Mouse (Mus musculus) midbrain, embryonic 11.5 days (tissue): Measurements from ENCODE around the gene Cplx2. TPM values are rescaled to one million over a fixed set of nuclear protein-coding genes. Genes with fewer than 3 reads are reported as not detected.

ENCODE experiments used
- ATAC-seq: fragments of 200-750 bp; cut with Nextera tagmentation; 2 replicates; pipeline ENCODE4 v1.8.0; 2017; ENCODE audit warnings: moderate TSS enrichment, moderate library complexity; ENCODE audit not compliant: low FRiP score
- DNase-seq: peaks from one replicate; pipeline ENCODE4 v3.0.0; 2015; ENCODE audit warnings: low spot score; ENCODE audit errors: missing footprints
- H3K27ac ChIP-seq: fragments of 300-500 bp; sonication (generic); 2 replicates; pipeline ENCODE4 v1.5.1; 2014; ENCODE audit warnings: low read depth, low read length
- H3K27me3 ChIP-seq: fragments of 300-500 bp; sonication (generic); 2 replicates; pipeline ENCODE4 v1.6.1; 2014; ENCODE audit warnings: mild to moderate bottlenecking, low read length, moderate library complexity, mixed read lengths; ENCODE audit not compliant: control insufficient read depth, insufficient read depth
- H3K36me3 ChIP-seq: fragments of 300-500 bp; sonication (generic); 2 replicates; pipeline ENCODE4 v1.6.1; 2014; ENCODE audit warnings: mild to moderate bottlenecking, low read length, moderate library complexity, mixed read lengths; ENCODE audit not compliant: control insufficient read depth, insufficient read depth
- H3K4me1 ChIP-seq: fragments of 300-500 bp; sonication (generic); 2 replicates; pipeline ENCODE4 v1.6.1; 2014; ENCODE audit warnings: low read length; ENCODE audit not compliant: control insufficient read depth, insufficient read depth
- H3K4me2 ChIP-seq: fragments of 300-500 bp; sonication (generic); 2 replicates; pipeline ENCODE4 v1.6.1; 2014; ENCODE audit warnings: mild to moderate bottlenecking, moderate library complexity
- H3K4me3 ChIP-seq: fragments of 300-500 bp; sonication (generic); 2 replicates; pipeline ENCODE4 v1.5.1; 2014; ENCODE audit warnings: low read depth, low read length
- H3K9ac ChIP-seq: fragments of 300-500 bp; sonication (generic); 2 replicates; pipeline ENCODE4 v1.6.1; 2014; ENCODE audit warnings: low read length
- H3K9me3 ChIP-seq: fragments of 300-500 bp; sonication (generic); 2 replicates; pipeline ENCODE4 v1.6.1; 2016; ENCODE audit warnings: low read length; ENCODE audit not compliant: control insufficient read depth
- WGBS: fragments of 180-500 bp; shearing (Covaris S2); extraction: QIAGEN DNeasy Blood & Tissue Kit; methylation state at CpG from one replicate; pipeline ENCODE4 v1.1.7; 2014; 5-methylcytosine and 5-hydroxymethylcytosine counted together
- polyA plus RNA-seq: library from polyadenylated mRNA; unstranded; fragments of >200 nt; fragmentation: Nextera tagmentation; extraction: Ambion mirVana; gene quantifications from 2 replicates; pipeline ENCODE4 v1.2.1, GENCODE M21; 2014

Cplx2 gene
- polyA plus RNA-seq, 1 experiment from 2014 or later = 14.7 TPM

DNA sequence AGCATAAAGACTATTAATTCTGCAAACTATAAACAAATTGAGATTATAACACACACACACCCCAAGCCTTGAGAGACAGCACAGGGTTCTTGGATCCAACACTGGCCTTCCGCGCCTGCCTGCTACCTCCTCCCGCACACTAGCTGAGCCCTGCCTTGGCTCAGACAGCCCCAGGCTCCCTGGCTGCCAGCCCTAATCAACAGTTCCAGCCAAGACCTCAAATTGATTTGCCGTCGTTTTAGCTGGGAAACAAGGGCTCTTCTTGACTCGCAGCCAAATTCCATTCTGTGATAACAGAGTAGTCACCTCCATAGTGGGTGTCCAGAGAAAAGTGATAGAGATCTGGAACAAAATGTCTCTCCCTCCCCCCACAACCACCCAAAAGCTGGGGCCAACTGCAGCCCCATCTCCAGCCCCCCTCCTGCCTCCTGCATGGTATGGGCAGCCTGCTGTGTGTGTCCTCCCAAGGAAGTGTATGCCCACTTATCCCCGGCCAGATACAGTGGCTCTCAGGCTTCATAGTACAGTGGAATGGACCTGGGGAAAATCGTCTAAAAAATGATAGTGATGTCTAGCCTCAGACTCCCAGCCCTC lies 18.9 kb downstream of the Cplx2 start:
- no peak overlapping the region for H3K27ac ChIP-seq
- H3K4me2 ChIP-seq = no peak overlapping the region
- 77% methylated on average over 8 of the region's 8 CpGs for WGBS
- no peaks in the 10 kb centered on the region for H3K36me3 ChIP-seq
- H3K27me3 ChIP-seq = no peaks in the 10 kb centered on the region
- no peaks in the 10 kb centered on the region for H3K9me3 ChIP-seq
- no peak for ATAC-seq
- H3K4me3 ChIP-seq = no peak overlapping the region
- no peak overlapping the region for H3K9ac ChIP-seq
- DNase-seq = no peak
- no peaks in the 10 kb centered on the region for H3K4me1 ChIP-seq

DNA sequence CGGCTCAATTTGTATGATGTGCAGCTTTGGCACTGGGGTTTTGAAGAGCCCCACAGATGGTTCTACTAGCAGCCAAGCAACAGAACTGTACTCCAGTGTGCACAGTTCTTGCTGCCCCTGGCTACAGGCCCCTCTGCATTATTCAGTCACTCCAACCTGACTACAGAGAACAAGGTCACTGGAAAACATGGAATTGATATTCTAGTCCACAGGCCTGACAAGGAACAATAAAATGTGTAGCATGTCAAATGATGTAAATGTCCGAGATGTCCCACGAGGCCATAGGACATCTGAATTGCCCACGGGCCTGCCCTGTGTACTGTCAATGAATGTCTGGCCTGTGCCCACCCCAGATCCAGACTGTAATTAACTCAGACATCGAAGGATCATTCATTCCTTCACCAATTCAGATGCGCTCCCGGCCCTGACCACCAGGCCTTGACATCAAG lies 19.4 kb downstream of the Cplx2 start:
- no peak overlapping the region for H3K4me3 ChIP-seq
- H3K27me3 ChIP-seq = no peaks in the 10 kb centered on the region
- no peaks in the 10 kb centered on the region for H3K4me1 ChIP-seq
- no peaks in the 10 kb centered on the region for H3K36me3 ChIP-seq
- H3K9ac ChIP-seq = no peak overlapping the region
- DNase-seq = no peak
- no peaks in the 10 kb centered on the region for H3K9me3 ChIP-seq
- 94% methylated on average over 7 of the region's 7 CpGs for WGBS
- ATAC-seq = no peak
- H3K4me2 ChIP-seq = no peak overlapping the region
- no peak overlapping the region for H3K27ac ChIP-seq

DNA sequence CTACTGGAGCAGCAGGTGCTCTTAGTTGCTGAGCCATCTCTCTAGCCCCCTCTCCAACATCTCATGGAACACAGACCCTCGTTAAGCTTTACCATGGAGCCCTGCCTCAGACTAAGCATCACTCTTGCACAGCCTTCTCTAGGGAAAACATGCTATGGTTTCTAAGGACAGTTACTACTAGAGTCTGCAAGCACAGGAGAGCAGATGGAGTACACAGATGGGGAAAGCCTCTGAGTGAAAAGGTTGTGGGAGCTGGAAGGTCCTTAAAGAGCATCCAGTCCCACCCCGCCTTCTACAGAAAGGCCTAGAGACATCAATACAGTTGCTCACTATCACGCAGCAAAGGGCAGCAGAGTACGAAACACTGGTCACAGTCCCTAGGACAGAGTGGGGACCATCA lies 20.2 kb downstream of the Cplx2 start:
- Histone ChIP-seq H3K4me2 (no peak overlapping the region), H3K36me3 (no peaks in the 10 kb centered on the region), H3K9ac (no peak overlapping the region), H3K27me3 (no peaks in the 10 kb centered on the region), H3K27ac (no peak overlapping the region), H3K4me3 (no peak overlapping the region), H3K4me1 (no peaks in the 10 kb centered on the region), H3K9me3 (no peaks in the 10 kb centered on the region)
- 91% methylated on average over 4 of the region's 4 CpGs for WGBS
- no peak for ATAC-seq
- DNase-seq = no peak

DNA sequence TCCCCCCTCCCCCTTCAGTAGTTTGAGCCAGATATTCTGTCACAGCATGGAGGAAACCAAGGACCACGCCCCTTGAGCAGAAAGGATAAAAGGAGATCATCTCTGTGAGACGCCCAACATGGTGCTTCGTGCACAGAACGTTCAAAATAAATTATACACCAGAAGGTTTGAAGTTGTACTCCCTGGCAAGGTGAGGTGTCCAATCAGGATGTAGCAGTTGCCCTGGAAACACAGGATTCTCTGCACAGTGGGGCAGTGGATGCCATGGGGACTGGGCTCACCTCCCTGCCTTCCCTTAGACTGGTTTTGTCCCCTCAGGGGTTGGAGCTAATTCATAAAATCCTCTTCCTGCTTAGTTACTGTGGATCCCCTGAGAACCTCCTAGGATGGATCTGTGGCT lies 25.9 kb downstream of the Cplx2 start:
- ATAC-seq (no peak), DNase-seq (no peak)
- Histone ChIP-seq H3K36me3 (no peaks in the 10 kb centered on the region), H3K9ac (no peak overlapping the region), H3K27me3 (no peaks in the 10 kb centered on the region), H3K9me3 (no peaks in the 10 kb centered on the region), H3K4me2 (no peak overlapping the region), H3K4me3 (no peak overlapping the region), H3K27ac (no peak overlapping the region), H3K4me1 (no peaks in the 10 kb centered on the region)
- 65% methylated on average over 4 of the region's 4 CpGs for WGBS

DNA sequence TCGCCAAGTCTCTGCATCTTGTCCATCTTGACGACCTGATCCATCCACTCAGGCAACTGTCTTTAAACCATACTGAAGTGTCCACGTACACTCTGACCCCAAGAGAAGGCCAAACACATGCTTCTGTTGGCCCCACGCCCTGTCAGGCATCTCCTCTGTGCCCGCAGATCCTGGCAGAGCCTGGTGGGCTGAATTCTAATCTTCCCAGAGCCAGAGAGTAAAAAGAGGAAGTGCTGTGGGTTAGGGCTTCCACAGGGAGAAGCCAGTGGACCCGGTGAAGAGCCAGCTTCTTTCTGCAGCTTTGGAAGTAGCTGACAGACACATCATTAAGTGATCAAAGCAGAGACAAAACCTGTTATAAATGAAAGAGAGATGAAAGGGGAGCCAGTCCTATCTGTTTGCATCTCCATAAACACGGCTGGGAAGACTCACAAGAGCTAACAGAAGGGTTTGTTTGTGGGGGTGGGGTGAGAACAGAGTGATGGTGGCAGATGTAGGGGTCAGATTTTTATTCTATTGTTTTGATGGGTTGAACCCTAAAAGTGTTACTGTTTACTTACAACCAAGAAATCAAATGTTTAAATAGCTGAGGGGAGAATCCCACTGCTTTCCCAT lies 29.5 kb downstream of the Cplx2 start:
- Histone ChIP-seq H3K9me3 (no peaks in the 10 kb centered on the region), H3K4me1 (no peaks in the 10 kb centered on the region), H3K9ac (no peak overlapping the region), H3K4me2 (no peak overlapping the region), H3K27ac (no peak overlapping the region), H3K4me3 (no peak overlapping the region), H3K27me3 (no peaks in the 10 kb centered on the region), H3K36me3 (no peaks in the 10 kb centered on the region)
- 76% methylated on average over 7 of the region's 7 CpGs for WGBS
- no peak for ATAC-seq
- DNase-seq = no peak

DNA sequence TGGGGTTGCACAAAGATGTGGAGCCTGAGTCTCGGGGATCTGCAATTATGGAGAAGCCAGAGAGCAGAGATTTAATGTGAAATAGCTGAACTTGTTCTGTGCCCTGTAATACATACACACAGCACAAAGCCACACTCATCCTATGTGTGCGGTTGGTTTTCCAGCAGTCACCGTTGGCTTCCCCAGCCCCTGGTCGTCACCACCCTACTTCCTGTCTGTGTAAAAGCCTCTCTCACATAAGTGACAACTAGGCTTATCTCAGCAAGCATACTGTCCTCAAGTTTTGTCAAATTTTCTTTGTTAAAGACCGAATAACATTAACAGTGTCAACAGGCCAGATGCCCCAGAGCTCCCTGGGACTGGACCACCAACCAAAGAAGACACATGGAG lies 30.0 kb downstream of the Cplx2 start:
- DNase-seq (no peak), ATAC-seq (no peak)
- H3K4me3 ChIP-seq = no peak overlapping the region
- no peaks in the 10 kb centered on the region for H3K9me3 ChIP-seq
- no peak overlapping the region for H3K9ac ChIP-seq
- no peak overlapping the region for H3K4me2 ChIP-seq
- WGBS = 81% methylated on average over 5 of the region's 5 CpGs
- no peak overlapping the region for H3K27ac ChIP-seq
- no peaks in the 10 kb centered on the region for H3K4me1 ChIP-seq
- H3K36me3 ChIP-seq = no peaks in the 10 kb centered on the region
- no peaks in the 10 kb centered on the region for H3K27me3 ChIP-seq

DNA sequence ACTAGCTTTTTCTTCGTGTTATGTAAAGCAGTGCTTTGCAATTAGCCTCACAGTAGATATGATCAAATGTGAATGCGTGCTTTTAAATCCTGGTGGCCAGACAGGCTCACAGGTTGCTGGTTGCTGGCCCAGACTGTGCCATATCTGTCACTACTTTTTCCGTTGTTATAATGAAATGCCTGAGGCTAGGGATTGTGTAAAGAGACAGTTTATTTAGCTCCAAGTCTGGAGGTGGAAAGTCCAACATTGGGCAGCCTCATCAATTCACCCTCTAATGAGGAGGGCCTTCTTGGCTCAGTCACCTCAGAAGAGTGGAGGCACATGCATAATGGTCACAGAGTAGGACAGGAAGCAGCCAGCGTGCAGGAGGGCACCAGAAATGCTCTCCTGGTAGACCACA lies 31.2 kb downstream of the Cplx2 start:
- Histone ChIP-seq H3K9ac (no peak overlapping the region), H3K4me1 (no peaks in the 10 kb centered on the region), H3K9me3 (no peaks in the 10 kb centered on the region), H3K4me2 (no peak overlapping the region), H3K36me3 (no peaks in the 10 kb centered on the region), H3K27me3 (no peaks in the 10 kb centered on the region), H3K27ac (no peak overlapping the region), H3K4me3 (no peak overlapping the region)
- no peak for DNase-seq
- no peak for ATAC-seq
- WGBS = 79% methylated on average over 4 of the region's 4 CpGs

DNA sequence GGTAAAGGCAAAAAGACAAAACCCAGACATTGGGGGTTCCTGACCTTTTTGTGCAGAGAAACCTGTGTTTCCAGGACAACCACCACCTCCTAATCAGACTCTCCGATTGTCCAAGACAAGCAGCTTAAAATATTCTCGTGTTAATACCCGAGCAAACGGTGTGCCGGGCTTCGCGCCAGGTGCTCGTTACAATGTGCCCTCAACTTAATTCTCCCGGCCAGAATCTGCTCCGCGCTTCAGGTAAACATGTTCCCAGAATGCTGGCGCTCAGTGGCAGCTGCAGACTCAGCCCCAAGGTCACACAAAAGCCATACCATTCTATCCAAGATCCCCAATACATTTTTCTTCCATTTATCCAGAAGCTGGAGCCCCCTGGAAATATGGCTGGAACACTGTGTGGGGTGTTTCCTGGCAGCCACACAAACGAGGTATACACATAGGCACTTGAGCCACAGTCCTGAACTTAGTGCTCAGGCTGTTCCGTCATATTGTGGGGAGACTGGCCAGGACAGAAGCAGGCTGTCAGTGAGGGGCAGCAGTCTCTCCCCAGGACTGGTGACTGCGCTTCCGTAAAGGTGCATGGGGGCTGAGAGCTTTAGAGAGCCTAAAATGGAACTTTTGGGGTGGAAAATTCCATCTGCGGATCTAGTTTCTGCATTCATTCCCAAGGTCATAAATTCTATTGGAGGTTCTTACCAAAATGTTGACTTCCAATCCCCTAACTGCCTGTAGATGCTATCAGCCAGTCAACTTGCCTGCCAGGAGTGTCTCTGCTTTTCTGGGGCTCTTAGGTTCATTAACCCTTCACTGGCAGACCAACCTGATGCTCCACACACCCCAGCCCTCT lies 32.3 kb downstream of the Cplx2 start:
- 71% methylated on average over 17 of the region's 17 CpGs for WGBS
- Histone ChIP-seq H3K4me1 (no peaks in the 10 kb centered on the region), H3K27ac (no peak overlapping the region), H3K27me3 (no peaks in the 10 kb centered on the region), H3K4me3 (no peak overlapping the region), H3K36me3 (no peaks in the 10 kb centered on the region), H3K4me2 (no peak overlapping the region), H3K9ac (no peak overlapping the region), H3K9me3 (no peaks in the 10 kb centered on the region)
- no peak for DNase-seq
- ATAC-seq = no peak

DNA sequence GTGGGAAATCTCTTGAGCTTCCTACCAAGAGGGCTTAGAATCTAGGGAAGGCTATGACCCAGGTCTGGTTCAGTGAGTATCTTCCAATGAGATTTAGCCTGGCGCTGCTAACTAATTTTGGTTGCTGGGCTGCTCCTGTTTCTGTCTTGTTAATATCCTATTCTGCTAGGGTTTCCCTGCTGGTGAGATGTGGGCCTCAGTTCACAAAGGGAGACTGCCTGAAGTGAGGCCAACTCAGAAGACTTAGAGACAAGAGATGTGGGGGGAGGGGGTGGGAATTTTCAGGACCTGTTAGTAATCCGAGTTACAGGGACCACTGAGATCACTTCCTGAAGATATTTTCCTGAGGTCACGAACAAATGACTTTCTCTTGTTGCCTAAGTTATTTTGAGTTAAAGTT lies 33.1 kb downstream of the Cplx2 start:
- H3K27ac ChIP-seq = no peak overlapping the region
- no peak overlapping the region for H3K4me2 ChIP-seq
- H3K27me3 ChIP-seq = no peaks in the 10 kb centered on the region
- no peak for DNase-seq
- H3K4me1 ChIP-seq = no peaks in the 10 kb centered on the region
- no peak overlapping the region for H3K4me3 ChIP-seq
- H3K9ac ChIP-seq = no peak overlapping the region
- no peaks in the 10 kb centered on the region for H3K36me3 ChIP-seq
- WGBS = 61% methylated on average over 3 of the region's 3 CpGs
- no peak for ATAC-seq
- H3K9me3 ChIP-seq = no peaks in the 10 kb centered on the region
